Mouse (Mus musculus) left cerebral cortex, adult 8-10 months (tissue): Measurements from ENCODE around the gene 4931406P16Rik. TPM values are rescaled to one million over a fixed set of nuclear protein-coding genes. Genes with fewer than 3 reads are reported as not detected.
"Not testable (repeated sequence)": the region's sequence is repeated elsewhere in the genome, so short reads cannot be mapped to it uniquely, and the experiment has no call there.

ENCODE experiments used
- DNase-seq, 2 experiments: peaks; one replicate each; pipeline ENCODE4 v3.0.0; 2022; ENCODE audit warnings: low spot score in 2 of 2
- total RNA-seq, 4 experiments: library from RNA; stranded (reverse); gene quantifications; 2 replicates each; pipeline ENCODE4 v1.2.4; 2022

Gene 4931406P16Rik
- total RNA-seq: 10 to 100 TPM; 40.1 to 47.7 (median 41.2) TPM

DNA sequence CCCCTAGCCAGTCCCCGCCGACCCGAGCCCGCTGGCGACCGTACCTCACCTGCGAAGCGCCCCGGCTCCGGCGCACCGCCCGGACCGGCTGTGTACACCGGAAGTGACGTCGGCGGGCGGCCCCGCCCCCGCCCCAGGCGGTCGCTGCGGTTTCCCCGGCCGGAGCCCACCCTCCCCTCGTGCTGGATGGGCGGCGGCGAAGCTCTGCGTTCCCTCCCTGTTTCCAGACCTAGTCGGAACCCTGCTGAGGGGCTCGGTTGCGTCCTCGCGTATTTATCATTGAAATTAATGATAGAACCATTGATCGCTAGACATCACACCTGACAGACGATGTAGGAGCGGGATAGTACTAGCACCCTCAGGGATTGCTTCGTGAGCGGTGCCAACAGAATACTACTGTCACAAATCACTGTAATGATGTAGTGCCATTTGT lies at the start of gene 4931406P16Rik:
TSS of gene 4931406P16Rik (minus strand) at position 109 of the 433 bp plus-strand sequence.
- peak; percentile 67 to 77 for DNase-seq

DNA sequence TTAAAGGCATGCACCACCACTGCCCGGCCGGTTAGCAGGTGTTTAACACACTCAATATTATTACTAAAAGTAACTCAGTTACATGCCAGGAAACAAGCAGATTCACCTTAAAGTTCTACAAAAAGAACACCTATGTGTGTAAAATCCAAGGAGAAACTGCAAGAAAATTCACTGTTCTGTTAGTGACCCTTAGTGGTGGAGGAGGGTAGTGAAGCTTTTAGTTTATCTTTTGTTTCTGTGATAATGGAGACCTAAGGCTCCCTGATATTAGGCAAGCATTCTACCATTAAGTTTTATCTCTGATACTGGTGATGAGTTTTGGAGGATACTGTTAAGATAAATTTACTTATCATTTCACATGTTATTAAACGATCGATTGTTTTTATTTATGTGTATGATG lies 42.3 kb upstream of the 4931406P16Rik start:
- DNase-seq: no peak

DNA sequence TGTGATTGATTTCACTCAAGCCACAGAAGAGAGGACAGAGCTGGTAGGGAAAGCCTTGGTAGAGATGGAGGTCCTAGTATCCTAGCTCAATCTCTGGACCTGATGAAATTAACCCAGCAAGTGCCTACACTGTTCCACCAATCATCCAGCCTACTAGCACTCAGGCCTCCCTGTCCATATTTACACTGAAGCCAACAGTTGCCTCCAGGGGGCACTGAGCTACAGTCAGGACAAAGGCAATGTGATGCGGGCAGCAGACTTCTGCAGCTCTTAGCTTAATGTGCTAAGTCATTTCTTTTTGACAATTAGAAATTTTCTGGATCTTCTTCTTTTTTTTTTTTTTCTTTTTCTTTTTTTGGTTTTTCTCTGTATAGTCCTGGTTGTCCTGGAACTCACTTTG lies 38.6 kb upstream of the 4931406P16Rik start:
- no peak for DNase-seq

DNA sequence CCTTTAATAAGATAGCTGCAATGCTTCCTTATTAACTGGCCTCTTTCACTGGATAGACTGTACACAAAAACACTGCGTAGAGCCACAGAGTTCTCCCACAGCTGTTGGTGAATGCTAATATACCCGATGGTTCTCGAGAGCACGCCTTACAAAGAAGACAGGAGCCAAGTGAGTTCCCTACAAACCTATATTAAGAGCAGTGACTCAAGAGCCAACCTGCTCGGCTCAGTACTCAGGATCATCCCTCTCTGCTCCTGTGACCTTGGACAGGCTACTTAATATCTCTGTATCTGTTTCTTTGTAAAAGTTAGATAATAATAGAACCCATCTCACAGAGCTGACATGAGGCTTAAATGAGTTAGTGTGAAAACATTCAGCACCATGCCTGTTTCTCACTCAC lies 36.8 kb upstream of the 4931406P16Rik start:
- DNase-seq: no peak

DNA sequence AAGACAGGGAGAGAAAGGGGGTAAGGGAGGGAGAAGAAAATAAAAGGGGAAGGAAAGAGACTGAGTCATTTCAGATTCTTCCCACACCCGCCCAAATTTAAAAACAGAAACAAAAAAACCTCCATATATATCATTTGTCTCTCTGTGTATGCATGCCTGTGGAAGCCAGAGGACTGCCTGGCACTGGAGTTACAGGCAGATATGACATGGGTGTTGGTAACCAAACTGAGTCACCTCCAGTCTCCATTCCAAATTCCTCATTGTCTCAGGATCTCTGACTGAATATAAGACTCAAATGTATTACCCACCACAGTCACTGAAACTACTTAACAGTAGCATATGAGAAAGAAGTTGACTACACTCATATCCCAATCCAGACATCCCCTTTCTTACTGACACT lies 34.7 kb upstream of the 4931406P16Rik start:
- peak in 1 of 2 experiments; percentile 32 for DNase-seq

DNA sequence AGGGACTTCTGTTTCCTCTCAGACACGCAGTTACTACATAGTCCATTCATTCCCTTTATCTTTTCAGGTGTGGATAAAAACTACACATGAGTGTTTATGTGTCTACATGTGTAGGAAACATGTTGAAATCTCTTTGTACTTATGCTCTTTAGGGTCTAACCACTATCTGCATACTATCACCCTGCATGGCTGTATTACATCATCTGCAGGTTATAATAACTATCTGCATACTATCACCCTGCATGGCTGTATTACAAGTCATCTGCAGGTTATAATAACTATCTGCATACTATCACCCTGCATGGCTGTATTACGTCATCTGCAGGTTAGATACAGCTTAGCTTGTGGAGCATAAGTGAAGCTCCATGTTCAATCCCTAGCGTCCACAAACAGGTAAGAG lies 33.7 kb upstream of the 4931406P16Rik start:
- DNase-seq: no peak

DNA sequence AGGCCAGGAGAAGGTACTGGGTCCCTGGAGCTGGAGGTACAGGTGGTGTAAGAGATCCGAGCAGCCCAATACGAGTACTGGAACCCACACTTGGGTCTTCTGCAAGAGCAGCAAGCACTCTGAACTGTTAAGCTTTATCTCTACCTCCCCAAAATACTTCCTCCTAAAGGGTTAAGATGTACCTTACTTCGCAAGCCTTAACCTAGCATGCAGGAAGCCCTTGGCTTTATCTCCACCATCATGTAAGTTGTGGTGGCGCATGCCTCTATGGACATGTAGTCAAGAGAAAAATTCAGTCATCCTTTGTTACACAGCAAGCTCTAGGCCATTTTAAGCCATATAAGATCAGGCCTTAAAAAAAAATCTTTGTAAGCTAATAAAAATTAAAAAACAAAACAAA lies 33.2 kb upstream of the 4931406P16Rik start:
- no peak for DNase-seq

DNA sequence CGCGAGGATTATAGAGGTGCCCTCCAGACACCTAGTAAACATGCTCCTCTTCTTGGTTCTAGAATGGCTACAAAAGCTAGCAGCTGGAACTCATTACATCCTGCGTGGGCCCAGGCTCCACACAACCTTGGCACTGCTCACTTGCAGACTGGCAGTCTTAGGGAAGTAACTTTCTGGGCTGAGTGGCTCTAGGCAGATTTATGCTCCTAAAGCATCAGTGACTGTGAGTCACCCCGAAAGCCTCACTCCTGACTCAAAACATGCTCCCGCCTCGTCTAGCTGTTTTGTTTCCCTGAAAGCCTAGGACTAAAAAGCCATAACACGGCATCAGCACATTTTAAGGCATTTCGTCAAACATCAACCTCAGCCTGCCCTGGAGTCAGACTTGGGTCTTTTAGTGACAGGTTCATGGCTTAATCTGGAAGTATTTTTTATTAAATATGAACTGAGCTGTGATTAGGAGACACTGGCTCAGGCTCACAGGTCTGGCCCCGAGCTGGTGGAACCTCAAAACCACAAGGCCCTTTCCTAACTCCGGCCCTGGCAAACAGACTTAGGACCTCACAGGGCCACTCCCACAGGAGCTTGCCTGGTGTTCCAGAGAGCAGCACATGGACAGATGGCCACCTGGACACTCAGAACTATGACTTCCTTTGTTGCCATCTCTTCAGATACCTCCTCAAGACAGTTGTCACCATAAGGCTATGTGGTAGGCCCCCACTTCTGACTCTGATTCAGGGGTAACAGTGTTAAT lies 28.9 kb upstream of the 4931406P16Rik start:
- peak in 1 of 2 experiments; percentile 68 for DNase-seq

DNA sequence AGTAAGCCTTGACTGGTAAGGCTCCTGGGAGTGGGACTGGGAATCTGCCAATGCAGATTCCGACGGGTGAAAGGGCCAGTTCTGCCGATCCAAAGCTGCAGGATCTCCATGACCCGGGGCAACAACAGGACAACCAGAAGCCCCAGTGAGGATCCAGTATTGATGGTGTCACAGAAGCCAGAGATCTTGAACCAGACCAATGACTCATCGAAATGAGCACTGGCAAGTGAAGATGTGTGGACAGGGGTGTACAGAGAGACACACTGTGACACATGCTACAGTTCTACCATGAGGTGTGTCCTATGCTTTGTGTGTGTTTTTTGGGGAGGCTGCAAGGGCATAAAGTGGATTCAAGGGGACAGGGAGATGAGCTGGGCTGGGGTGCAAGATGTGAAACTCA lies 27.5 kb upstream of the 4931406P16Rik start:
- no peak for DNase-seq

DNA sequence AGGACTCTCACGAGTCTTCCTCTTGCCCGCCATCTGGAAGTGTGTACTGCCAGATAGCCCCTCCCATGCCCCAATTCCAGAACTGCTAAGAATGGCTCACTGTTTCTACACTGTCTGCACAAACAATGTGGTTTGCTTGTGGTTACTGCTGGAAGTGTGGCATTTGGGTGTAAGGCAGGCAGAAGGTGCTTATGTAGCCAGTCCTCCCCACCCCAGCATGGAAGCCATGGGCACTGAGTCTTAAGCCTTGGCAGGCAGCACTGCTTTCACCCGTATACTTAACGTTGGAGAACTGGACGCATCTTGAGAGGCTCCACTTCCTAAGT lies 25.8 kb upstream of the 4931406P16Rik start:
- no peak for DNase-seq

DNA sequence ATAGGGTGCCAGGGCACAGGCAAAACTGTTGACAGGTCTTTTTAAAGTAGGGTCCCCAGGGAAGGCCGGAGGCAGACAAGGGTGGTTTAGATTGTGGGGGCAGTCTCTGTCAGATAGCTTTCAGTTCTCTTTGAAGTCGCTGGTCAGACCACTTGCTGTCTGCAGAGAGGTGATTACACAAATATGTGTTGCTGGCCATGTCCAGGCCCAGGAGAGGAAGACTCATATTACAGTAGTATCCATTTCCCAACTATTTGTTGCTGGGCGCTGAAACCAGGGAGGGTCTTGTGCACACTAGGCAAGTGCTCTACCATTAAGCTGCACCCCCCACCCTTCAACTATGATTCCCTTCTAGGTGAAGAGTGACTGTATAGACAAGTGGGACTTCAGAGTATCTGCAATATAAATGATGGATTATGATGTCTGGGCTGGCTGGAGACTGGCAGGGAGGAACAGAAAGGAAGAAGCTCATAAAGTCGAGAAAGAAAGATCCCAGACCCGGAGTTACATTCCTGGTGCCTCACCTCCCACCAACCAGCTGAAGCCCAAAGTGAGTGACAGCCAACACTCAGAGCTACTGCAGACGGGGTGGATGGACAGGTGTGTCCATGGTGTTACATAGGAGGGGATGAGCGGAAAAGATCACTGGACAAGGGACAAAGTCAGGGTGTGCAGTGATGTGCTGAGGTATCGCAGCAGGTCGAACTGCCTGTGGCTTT lies 25.3 kb upstream of the 4931406P16Rik start:
- no peak for DNase-seq

DNA sequence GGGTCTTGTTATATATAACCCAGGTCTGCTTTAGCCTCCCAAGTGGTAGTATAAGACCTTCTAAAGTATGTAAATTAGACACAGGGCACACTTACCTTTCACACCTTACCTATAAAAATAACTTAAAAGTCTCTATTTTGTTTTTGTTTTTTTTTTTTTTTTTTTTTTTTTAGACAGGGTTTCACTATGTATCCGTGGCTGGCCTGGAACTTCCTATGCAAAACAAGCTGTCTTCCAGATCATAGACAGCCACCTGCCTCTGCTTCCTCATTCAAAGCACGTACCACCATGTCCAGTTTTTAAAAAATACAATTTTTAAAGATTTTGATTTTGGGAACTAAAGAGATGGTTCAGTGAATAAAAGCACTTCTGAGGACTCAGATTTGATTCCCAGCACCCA lies 23.9 kb upstream of the 4931406P16Rik start:
- no peak for DNase-seq

DNA sequence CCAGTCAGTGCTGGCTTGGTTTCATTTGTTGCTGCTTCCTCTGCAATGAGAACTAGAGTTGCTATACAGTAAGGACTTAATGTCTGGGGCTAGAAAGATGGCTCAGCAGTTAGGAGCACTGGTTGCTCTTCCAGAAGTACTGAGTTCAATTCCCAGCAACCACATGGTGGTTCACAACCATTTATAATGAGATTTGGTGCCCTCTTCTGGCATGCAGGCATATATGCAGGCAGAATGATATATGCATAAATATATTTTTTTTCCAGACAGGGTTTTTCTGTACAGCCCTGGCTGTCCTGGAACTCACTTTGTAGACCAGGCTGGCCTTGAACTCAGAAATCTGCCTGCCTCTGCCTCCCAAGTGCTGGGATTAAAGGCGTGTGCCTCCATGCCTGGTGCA lies 23.2 kb upstream of the 4931406P16Rik start:
- DNase-seq: not testable (repeated sequence)

DNA sequence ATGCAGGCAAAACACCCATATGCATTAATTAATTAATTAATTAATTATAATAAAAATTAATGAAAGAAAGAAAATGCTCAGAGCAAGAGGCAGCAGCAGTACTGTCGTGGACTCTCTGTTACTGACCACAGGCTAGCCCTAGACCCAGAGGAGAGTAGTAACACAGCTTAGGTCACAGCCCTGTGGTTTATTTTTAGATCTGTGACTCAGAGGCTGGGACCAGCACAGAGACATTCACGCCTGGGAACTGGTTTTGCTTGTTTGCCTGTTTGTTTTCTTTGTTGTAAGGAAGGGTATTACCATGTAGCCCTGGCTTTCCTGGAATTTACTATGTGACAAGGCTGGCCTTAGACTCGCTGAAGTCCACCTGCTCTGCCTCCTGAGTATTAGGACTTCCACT lies 14.1 kb upstream of the 4931406P16Rik start:
- no peak for DNase-seq

DNA sequence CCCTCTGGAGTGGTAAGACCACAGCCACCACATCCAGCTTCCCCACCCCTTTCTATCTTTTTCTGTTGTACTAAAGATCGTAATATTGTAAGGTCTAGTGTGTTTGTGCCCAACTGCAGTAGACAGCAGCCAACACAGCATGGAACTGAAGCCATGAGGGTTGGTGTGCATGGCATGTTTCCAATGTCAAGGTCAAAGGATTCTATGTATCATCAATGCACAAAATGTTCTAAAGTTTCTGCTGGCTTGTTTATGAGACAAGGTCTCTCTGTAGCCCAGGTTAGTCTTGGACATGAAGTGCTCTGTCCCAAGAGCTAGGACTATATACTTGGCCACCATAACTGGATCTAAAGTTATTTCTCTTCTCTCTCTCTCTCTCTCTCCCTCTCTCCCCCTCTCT lies 11.5 kb upstream of the 4931406P16Rik start:
- no peak for DNase-seq

DNA sequence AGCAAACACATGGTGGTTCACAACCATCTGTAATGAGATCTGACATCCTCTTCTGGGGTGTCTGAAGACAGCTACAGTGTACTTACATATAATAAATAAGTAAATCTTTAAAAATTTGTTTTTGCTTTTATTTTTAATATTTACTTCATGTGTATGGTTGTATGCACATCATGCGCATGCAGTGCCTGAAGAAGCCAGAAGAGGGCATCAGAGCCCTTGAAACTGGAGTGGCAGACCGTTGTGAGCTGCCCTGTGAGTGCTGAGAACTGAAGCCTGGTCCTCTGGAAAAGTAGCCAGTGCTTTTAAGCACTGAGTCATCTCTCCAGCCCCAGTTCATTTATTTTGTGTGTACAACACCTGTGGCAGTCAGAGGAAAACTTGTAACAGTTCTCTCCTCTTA lies 10.7 kb upstream of the 4931406P16Rik start:
- DNase-seq: no peak

DNA sequence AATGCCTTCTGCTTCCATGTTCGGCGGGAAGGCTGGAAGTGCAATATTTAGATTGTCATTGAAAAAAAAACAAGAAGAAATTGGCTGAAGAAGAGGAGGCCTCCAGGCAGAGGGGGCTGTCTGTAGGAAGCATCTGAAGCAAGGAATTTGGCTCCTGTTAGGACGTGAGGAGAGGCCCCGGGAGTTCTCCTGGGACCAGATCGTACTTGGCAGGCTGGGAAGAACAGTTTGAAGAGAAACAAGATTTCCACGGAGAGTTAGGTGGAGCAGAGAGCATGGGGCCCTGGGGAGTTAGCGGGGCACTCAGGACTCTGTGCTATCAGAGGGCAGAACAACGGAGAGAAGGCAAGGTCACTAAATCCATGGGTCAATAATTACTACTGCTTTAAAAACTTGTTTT lies 10.0 kb upstream of the 4931406P16Rik start:
- no peak for DNase-seq

DNA sequence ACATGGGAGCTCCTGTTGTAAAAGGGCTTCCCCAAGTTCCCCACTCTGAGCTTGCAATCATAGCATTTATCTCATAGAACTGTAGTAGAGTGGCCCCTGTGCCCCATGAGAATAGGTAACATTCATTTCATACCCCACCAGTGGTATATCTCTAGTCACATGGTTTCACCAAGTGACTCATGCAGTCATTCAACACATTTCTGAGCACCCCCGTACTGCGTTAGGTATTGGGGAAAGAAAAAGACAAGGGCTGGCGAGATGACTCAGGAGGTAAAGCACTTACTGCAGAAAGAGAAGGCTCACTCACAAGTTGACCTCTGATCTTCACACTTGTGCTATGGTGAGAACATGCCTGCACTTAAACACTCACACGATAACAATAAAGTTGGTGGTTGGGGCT lies 8.6 kb upstream of the 4931406P16Rik start:
- DNase-seq: no peak

DNA sequence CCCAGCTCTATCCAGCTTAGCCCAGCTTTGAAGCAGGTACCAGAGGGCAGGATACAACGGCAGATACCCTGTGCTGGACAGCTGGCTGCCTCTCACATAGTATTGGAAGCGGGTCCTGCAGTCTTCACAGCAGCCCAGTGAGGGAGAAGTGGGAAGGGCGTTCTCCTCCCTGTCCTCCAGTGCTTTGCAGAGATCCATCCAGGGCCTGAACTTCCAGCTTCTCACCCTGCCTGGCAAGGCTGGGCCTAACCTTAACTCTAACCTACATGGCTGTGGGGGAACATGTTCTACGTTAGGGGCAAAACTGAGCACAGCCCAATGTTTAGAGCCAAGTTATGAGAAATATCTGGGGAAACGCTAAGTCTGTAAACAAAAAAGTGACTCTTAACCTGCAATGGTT lies 7.8 kb upstream of the 4931406P16Rik start:
- DNase-seq: no peak

DNA sequence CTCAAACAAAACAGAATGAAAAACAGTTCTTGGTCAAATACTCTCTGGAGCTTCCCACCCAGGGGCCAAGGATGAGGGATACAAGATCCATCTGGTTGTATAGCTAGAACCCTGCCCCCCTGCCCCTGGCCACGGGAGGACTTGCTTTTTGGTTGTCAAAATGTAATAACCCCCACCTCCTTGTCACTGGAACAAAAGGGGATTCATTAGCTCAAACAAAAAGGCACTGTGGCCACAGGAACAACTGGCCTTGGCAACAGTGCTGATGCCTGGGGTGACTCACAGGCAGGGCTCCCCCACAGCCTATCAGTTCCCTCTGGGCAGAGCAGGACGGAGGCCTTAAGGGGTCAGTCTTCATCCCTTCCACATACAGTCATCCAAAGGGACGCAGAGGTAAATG lies 6.6 kb upstream of the 4931406P16Rik start:
- DNase-seq: peak; percentile 32 to 76

DNA sequence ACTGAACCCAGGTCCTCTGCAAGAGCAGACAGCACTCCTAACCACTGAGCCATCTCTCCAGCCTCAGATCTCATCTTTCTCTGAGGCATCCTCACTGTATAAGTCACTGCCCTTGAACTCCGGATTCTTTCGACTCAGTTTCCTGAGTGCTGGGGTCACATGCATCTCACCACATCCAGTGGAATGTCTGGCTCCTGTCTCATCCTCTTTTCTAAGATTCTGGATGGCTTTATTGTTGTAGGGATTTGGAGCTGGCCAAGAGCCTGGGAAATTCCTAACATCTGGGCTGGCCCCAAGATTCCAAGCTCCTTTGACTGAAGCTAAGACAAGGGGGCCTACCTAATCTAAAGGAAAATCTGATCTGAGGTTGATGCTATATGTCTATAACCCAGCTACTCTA lies 5.8 kb upstream of the 4931406P16Rik start:
- no peak for DNase-seq

DNA sequence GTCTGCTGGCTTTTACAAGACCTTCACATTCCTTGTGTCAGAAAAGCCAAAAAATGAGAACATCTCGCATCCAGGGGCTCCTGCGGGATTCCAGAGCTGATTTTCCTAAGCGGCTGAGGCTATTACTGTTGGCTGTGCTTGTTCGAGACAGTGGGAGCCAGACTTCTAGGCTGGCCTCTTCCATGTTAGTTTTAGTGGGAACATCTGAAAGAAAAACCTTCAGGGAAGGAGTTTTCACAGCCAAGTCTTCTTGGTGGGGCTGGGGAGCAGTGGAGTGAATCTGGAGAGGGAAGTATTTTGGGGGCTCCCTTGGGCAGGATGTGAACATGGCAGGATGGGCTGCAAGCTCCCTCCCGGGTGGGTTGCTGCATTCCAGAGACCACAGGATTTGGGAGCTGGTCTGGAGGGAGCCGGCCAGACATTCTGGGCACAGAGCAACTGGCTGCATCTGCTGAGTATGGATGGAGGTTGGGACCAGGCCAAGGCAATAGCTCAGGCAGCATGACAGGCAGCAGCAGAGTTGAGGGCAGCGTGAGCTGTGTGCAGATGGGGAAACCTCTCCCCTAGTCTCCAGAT lies 4.6 kb upstream of the 4931406P16Rik start:
- DNase-seq: peak in 1 of 2 experiments; percentile 37
